Mouse (Mus musculus): ENCODE data around the gene Ptprd. TPM values are rescaled to one million over a fixed set of nuclear protein-coding genes. Genes with fewer than 3 reads are reported as not detected.
A peak's percentile ranks its signal among the peaks of the same experiment; 100 is the strongest.

Gene Ptprd
- polyA plus RNA-seq, 1 experiment from 2014 or later, result 13.8 TPM

DNA sequence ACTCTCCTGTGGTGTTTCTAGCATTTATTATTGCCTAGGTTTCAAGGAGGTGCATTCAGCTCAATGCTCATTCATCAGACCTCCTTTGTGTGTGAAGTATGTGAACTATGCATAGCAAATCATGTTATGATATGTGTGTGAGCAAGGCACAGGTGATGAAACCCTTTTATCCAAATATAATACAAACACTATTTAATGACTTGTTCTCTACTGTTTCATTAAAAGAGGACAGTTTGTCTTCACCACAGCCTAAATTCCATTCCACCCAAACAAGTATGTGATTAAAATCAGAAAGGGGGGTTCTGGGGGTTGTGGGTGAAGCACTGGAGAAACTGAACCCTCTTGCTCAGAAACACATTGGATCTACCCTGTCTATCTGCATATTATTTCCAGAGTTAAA lies 1752.1 kb downstream of the Ptprd start:
- Histone ChIP-seq H3K36me3 (ENCODE audit: control insufficient read depth, insufficient read depth) (no peaks in the 10 kb centered on the region), H3K27me3 (replicated peaks; ENCODE audit: control insufficient read depth, insufficient read depth, low read length) (no peaks in the 10 kb centered on the region), H3K4me2 (replicated peaks; ENCODE audit: low read depth) (no peak overlapping the region), H3K4me3 (ENCODE audit: low read depth, low read length) (no peak overlapping the region), H3K9me3 (ENCODE audit: control insufficient read depth) (no peaks in the 10 kb centered on the region), H3K9ac (ENCODE audit: low read depth, low read length) (no peak overlapping the region), H3K4me1 (replicated peaks; ENCODE audit: control insufficient read depth, insufficient read depth, low read length) (no peaks in the 10 kb centered on the region), H3K27ac (ENCODE audit: low read depth, low read length) (no peak overlapping the region)
- no peak for ATAC-seq
- TF ChIP-seq CTCF (IDR thresholded peaks at IDR 0.05; ENCODE audit: low read depth), result no peak

DNA sequence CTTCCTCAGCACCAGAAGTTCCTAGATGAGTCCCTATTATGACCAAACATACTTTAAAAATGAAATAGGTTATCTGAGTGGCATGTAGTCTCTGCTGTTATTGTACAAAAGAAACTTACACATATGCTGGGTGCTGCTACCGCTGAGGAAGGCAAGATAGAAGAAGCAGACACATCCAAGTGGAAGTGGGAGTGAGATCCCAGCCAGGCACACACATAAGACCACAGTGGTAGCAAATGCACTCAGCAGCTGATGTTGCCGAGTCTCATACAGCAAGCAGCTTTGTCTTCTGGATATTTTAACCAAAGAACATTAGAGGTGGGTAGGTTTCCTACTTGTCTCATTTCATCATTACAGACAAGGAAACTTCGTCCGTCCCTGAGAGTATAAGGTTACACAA lies 1759.5 kb downstream of the Ptprd start:
- H3K4me1 ChIP-seq (replicated peaks; ENCODE audit: control insufficient read depth, insufficient read depth, low read length), result no peaks in the 10 kb centered on the region
- no peak for TF ChIP-seq CTCF (IDR thresholded peaks at IDR 0.05; ENCODE audit: low read depth)

DNA sequence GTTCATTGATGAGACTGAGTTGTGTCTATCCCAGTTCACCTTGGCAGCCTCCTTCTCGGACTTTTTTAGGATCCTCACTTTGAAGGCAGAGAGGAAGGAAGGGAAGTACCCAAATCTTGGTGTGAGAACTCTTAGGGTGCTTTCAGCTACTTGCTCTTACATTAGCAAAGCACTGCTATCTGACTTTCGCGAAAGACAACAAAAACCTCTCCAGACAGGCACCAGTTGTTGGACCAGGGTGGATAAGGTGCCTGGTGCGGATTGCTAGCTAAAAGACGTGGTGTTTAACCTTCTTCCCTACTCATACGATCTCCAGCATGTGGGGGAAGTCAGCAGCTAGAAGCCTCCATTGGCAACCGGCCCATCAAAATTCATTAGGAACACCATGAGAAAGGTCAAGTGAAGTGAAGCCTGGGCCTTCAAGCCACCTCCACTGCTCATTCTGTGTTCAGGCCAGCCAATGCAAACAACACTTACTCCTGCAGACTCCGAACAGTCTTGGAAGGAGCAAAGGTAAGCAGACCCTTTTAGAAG lies 1760.7 kb downstream of the Ptprd start:
- Histone ChIP-seq H3K9me3 (ENCODE audit: control insufficient read depth) (no peaks in the 10 kb centered on the region), H3K9ac (ENCODE audit: low read depth, low read length) (no peak overlapping the region), H3K27ac (ENCODE audit: low read depth, low read length) (no peak overlapping the region), H3K4me1 (replicated peaks; ENCODE audit: control insufficient read depth, insufficient read depth, low read length) (no peaks in the 10 kb centered on the region), H3K36me3 (ENCODE audit: control insufficient read depth, insufficient read depth) (no peaks in the 10 kb centered on the region), H3K4me3 (ENCODE audit: low read depth, low read length) (peak overlapping the region; percentile 80), H3K4me2 (replicated peaks; ENCODE audit: low read depth) (peak overlapping the region; percentile 95), H3K27me3 (replicated peaks; ENCODE audit: control insufficient read depth, insufficient read depth, low read length) (no peaks in the 10 kb centered on the region)
- no peak for ATAC-seq
- no peak for TF ChIP-seq CTCF (IDR thresholded peaks at IDR 0.05; ENCODE audit: low read depth)
- 57% methylated on average over 8 of the region's 8 CpGs for WGBS

More for the DNA sequence above, 1759.5 kb downstream of the Ptprd start:
- Histone ChIP-seq H3K4me3 (ENCODE audit: low read depth, low read length) (no peak overlapping the region), H3K4me2 (replicated peaks; ENCODE audit: low read depth) (no peak overlapping the region), H3K27ac (ENCODE audit: low read depth, low read length) (no peak overlapping the region), H3K36me3 (ENCODE audit: control insufficient read depth, insufficient read depth) (no peaks in the 10 kb centered on the region), H3K9me3 (ENCODE audit: control insufficient read depth) (no peaks in the 10 kb centered on the region), H3K27me3 (replicated peaks; ENCODE audit: control insufficient read depth, insufficient read depth, low read length) (no peaks in the 10 kb centered on the region), H3K9ac (ENCODE audit: low read depth, low read length) (no peak overlapping the region)
- 80% methylated on average over 4 of the region's 4 CpGs for WGBS
- no peak for ATAC-seq

DNA sequence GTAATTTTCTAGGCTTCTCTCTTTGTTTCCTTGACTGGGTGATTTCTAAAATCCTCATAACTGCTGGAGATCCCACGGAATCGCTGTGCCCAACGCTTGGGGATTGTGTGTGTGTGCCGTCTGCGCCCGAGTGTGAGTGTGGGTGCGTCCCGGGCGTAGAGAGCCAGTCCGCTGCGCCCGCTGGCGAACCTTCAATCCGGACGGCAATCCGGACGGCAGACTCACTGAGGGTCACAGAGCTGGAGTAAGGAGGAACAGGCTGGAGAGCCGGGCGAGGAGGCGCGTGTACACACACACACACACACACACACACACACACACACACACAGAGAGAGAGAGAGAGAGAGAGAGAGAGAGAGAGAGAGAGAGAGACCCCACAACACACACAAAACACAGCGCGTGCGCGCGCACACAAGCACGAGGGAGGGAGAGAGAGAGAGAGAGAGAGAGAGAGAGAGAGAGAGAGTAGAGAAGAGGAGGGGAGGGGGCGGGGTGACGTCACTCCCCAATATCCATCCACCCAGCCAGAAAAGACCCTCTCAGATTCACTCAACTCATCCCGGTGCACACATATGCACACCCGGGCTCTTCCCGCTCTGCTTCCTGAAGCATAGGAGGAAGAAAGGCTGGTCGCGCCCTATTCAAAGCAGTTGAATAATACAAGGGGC lies 1761.3 kb downstream of the Ptprd start:
- peak overlapping the region; percentile 80 for H3K4me3 ChIP-seq (ENCODE audit: low read depth, low read length)
- H3K4me2 ChIP-seq (replicated peaks; ENCODE audit: low read depth), result peak overlapping the region; percentile 95
- H3K27ac ChIP-seq (ENCODE audit: low read depth, low read length), result peak overlapping the region; percentile 83
- H3K9me3 ChIP-seq (ENCODE audit: control insufficient read depth), result no peaks in the 10 kb centered on the region
- peak overlapping the region; percentile 83 for H3K9ac ChIP-seq (ENCODE audit: low read depth, low read length)
- H3K4me1 ChIP-seq (replicated peaks; ENCODE audit: control insufficient read depth, insufficient read depth, low read length), result no peaks in the 10 kb centered on the region
- ATAC-seq, result peak; percentile 70
- no peak for TF ChIP-seq CTCF (IDR thresholded peaks at IDR 0.05; ENCODE audit: low read depth)
- WGBS, result 2% methylated on average over 33 of the region's 34 CpGs
- no peaks in the 10 kb centered on the region for H3K36me3 ChIP-seq (ENCODE audit: control insufficient read depth, insufficient read depth)
- H3K27me3 ChIP-seq (replicated peaks; ENCODE audit: control insufficient read depth, insufficient read depth, low read length), result no peaks in the 10 kb centered on the region

DNA sequence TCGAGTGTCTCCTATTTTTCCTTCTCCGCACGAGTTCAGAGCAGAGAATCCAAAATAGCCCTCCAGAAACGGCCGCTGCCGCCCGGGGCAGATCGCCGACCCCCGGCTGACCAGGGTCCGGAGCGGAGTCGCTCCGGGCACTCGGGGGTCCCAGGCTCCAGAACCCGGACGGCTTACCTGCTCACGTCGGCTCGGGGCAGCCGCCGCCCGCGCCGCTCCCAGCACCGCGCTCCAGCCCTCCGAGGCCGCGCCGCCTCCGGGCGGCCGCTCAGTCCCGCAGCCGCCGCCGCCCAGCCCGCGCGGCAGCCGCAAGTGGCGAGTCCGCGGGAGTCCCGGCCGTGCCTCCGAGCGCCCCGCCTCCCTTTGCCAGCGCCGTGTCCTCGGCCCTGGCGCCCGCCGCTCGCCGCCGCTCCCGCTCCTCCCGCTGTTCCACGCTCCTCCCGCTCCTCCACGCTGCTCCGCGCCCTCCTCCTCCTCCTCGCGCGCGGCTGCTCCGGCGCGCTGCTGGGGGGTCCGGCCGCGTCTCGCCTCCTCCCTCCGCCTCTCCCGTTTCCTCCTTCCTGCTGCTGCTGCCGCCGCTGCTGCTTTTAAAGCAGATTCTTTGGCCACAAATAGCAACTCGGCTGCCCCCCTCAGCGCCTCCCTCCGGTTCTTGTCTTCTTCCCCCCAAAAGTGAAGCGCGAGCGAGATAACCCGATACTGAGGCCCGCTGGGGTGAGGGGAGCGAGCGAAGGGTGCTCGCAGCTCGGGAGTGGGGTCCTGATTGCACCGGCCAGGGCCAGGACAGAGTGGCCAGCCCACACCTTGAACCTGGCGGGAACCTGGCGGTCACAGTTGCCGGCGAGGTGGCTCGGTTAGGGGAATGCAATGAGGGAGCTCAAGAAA lies 1762.1 kb downstream of the Ptprd start:
- TF ChIP-seq CTCF (IDR thresholded peaks at IDR 0.05; ENCODE audit: low read depth), result peak; percentile 25; the same call in 1 of the 2 replicates
- Histone ChIP-seq H3K9me3 (ENCODE audit: control insufficient read depth) (no peaks in the 10 kb centered on the region), H3K4me2 (replicated peaks; ENCODE audit: low read depth) (peak overlapping the region; percentile 95), H3K4me3 (ENCODE audit: low read depth, low read length) (peak overlapping the region; percentile 80), H3K27me3 (replicated peaks; ENCODE audit: control insufficient read depth, insufficient read depth, low read length) (no peaks in the 10 kb centered on the region), H3K9ac (ENCODE audit: low read depth, low read length) (peak overlapping the region; percentile 83), H3K4me1 (replicated peaks; ENCODE audit: control insufficient read depth, insufficient read depth, low read length) (no peaks in the 10 kb centered on the region), H3K27ac (ENCODE audit: low read depth, low read length) (peak overlapping the region; percentile 83), H3K36me3 (ENCODE audit: control insufficient read depth, insufficient read depth) (no peaks in the 10 kb centered on the region)
- peak; percentile 85 for ATAC-seq
- WGBS, result 0% methylated on average over 82 of the region's 99 CpGs
